Mouse (Mus musculus) liver, embryonic 16.5 days (tissue): ENCODE data around the gene Creb5. TPM values are rescaled to one million over a fixed set of nuclear protein-coding genes. Genes with fewer than 3 reads are reported as not detected.

Source experiments
- ATAC-seq: fragments of 200-750 bp; cut with Nextera tagmentation; 2 replicates; pipeline ENCODE4 v1.8.0; 2017; ENCODE audit warnings: low read depth, mild to moderate bottlenecking, moderate number of reproducible peaks, moderate library complexity
- H3K27ac ChIP-seq: fragments of 300-500 bp; sonication (generic); 2 replicates; pipeline ENCODE4 v1.5.1; 2014; ENCODE audit warnings: mild to moderate bottlenecking, low read length
- H3K27me3 ChIP-seq: fragments of 300-500 bp; sonication (generic); 2 replicates; pipeline ENCODE4 v1.6.1; 2014; ENCODE audit warnings: low read depth, low read length, mixed read lengths; ENCODE audit not compliant: control insufficient read depth, insufficient read depth
- H3K36me3 ChIP-seq: fragments of 300-500 bp; sonication (generic); 2 replicates; pipeline ENCODE4 v1.6.1; 2014; ENCODE audit warnings: mild to moderate bottlenecking; ENCODE audit not compliant: control insufficient read depth, insufficient read depth
- H3K4me1 ChIP-seq: fragments of 300-500 bp; sonication (generic); 2 replicates; pipeline ENCODE4 v1.6.1; 2014; ENCODE audit warnings: low read depth, low read length, mixed read lengths; ENCODE audit not compliant: control insufficient read depth
- H3K4me2 ChIP-seq: fragments of 300-500 bp; sonication (generic); 2 replicates; pipeline ENCODE4 v1.6.1; 2014; ENCODE audit warnings: low read depth, low read length, mixed read lengths
- H3K4me3 ChIP-seq: fragments of 300-500 bp; sonication (generic); 2 replicates; pipeline ENCODE4 v1.5.1; 2014; ENCODE audit warnings: low read depth, mild to moderate bottlenecking, low read length
- H3K9ac ChIP-seq: fragments of 300-500 bp; sonication (generic); 2 replicates; pipeline ENCODE4 v1.6.1; 2014; ENCODE audit warnings: low read depth, low read length
- H3K9me3 ChIP-seq: fragments of 300-500 bp; sonication (generic); replicated peaks from 2 replicates; pipeline ENCODE4 v1.6.1; 2016; ENCODE audit warnings: low read length; ENCODE audit not compliant: control insufficient read depth
- WGBS: fragments of 180-500 bp; shearing (Covaris S2); extraction: QIAGEN DNeasy Blood & Tissue Kit; methylation state at CpG from one replicate; pipeline ENCODE4 v1.1.7; 2014; ENCODE audit not compliant: insufficient replicate concordance; 5-methylcytosine and 5-hydroxymethylcytosine counted together
- polyA plus RNA-seq: library from polyadenylated mRNA; unstranded; fragments of >200 nt; fragmentation: Nextera tagmentation; extraction: Ambion mirVana; gene quantifications from 2 replicates; pipeline ENCODE4 v1.2.1, GENCODE M21; 2015

The Creb5 gene
- polyA plus RNA-seq, 1 experiment from 2014 or later: 0.24 TPM

DNA sequence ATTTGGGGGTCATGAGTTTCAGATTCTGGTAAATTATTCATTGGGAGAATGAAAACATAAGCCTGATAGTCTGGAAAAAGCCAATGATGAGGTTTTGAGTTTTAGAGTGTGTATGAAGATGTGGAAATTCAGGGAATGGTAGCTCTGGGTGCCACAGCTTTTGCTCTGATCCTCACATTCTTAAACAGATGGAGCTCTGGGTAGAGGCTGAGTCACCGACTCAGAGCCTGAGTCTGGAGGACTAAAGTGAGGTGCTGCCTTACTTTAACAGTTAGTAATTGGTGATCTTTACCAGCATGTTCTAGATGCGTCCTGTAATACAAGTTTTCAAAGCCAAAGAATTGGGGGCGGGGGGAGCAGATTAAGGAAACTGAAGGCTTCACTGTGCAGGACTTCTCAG lies 454.2 kb downstream of the Creb5 start:
- H3K27ac ChIP-seq: no peak overlapping the region
- H3K4me2 ChIP-seq: no peak overlapping the region
- no peaks in the 10 kb centered on the region for H3K4me1 ChIP-seq
- no peak overlapping the region for H3K9ac ChIP-seq
- no peaks in the 10 kb centered on the region for H3K27me3 ChIP-seq
- H3K9me3 ChIP-seq: no peaks in the 10 kb centered on the region
- no peaks in the 10 kb centered on the region for H3K36me3 ChIP-seq
- no peak for ATAC-seq
- H3K4me3 ChIP-seq: no peak overlapping the region
- 52% methylated on average over 3 of the region's 3 CpGs for WGBS

Other genes starting within 250 kb of the Creb5 start
- gene Jazf1, start 218.6 kb upstream of the Creb5 start, polyA plus RNA-seq: 2.5 and 3.0 TPM in 2 replicates